Mouse (Mus musculus) small intestine, adult 2 months (tissue): ENCODE results near the gene Ccl7.

Experiments
- CTCF ChIP-seq: fragments of 200-500 bp; IDR thresholded peaks from 2 replicates; pipeline ENCODE4 v1.5.1; 2012; ENCODE audit warnings: low read depth, mild to moderate bottlenecking, control low read depth, inconsistent platforms, low read length, moderate library complexity, mixed read lengths; ENCODE audit not compliant: insufficient replicate concordance, insufficient read length; ENCODE audit errors: extremely low read depth
- POLR2A ChIP-seq: fragments of 200-500 bp; IDR thresholded peaks from 2 replicates; pipeline ENCODE4 v1.6.1; 2012; ENCODE audit warnings: low read depth, mild to moderate bottlenecking, control low read depth, inconsistent platforms, low read length, moderate library complexity

GRCm38 (mm10) chr11:82035857-82036256 is 9.7 kb upstream of the Ccl7 start:
- TF ChIP-seq CTCF (no peak), POLR2A (no peak)
